Mouse (Mus musculus): ENCODE results near the gene Coro2b. TPM values are rescaled to one million over a fixed set of nuclear protein-coding genes. Genes with fewer than 3 reads are reported as not detected.

The Coro2b gene
- total RNA-seq, 2 experiments from 2014 or later, result 178 to 185 TPM

- H3K27ac ChIP-seq, result peak overlapping the region; percentile 56
- TF ChIP-seq CTCF (IDR thresholded peaks at IDR 0.05), result no peak
- no peak for DNase-seq (ENCODE audit: extremely low spot score in 1 of 2, low spot score in 2 of 2)
- no peak overlapping the region for H3K4me3 ChIP-seq
- intact Hi-C loops (cut with DNase I), result no loop called here
These were observed 67.7 kb downstream of the Coro2b start for GRCm38 (mm10) chr9:62469143-62469542.

GRCm38 (mm10) chr9:62467413-62467784 is 69.4 kb downstream of the Coro2b start:
- H3K27ac ChIP-seq, result no peak overlapping the region; the same call in 1 of the 2 replicates
- intact Hi-C loops (cut with DNase I), result no loop called here
- DNase-seq (ENCODE audit: extremely low spot score in 1 of 2, low spot score in 2 of 2), result no peak

GRCm38 (mm10) chr9:62466742-62467412 is 70.0 kb downstream of the Coro2b start:
- no peak overlapping the region; the same call in 1 of the 2 replicates for H3K27ac ChIP-seq
- intact Hi-C loops (cut with DNase I), result no loop called here
- no peak for DNase-seq (ENCODE audit: extremely low spot score in 1 of 2, low spot score in 2 of 2)
- H3K4me3 ChIP-seq, result no peak overlapping the region
- TF ChIP-seq CTCF (IDR thresholded peaks at IDR 0.05), result no peak

More at GRCm38 (mm10) chr9:62467413-62467784, 69.4 kb downstream of the Coro2b start:
- H3K4me3 ChIP-seq, result no peak overlapping the region
- no peak for TF ChIP-seq CTCF (IDR thresholded peaks at IDR 0.05)

DNA sequence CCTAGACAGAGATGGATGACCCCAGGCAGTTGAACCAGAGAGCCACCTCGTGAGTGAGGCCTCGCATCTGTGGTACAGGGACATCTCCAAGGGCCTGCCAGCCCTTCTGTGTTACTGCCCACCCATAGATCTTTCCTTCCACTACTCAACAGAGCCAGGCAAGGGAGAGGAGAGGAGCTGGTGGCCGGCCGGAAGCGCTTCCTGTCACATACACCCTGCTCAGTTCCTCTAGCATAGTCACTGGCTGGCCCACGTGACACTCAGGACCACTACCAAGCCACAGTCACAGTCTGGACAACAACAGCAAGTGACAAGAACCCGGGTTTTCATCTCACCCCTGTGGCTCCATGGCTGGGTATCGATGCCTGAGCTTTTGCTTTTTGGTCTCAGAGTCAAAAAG is 70.8 kb downstream of the Coro2b start:
- intact Hi-C loops (cut with DNase I), result no loop called here
- no peak for TF ChIP-seq CTCF (IDR thresholded peaks at IDR 0.05)
- DNase-seq (ENCODE audit: extremely low spot score in 1 of 2, low spot score in 2 of 2), result no peak
- Histone ChIP-seq H3K4me3 (no peak overlapping the region), H3K27ac (no peak overlapping the region)

GRCm38 (mm10) chr9:62464727-62465126 is 72.1 kb downstream of the Coro2b start:
- intact Hi-C loops (cut with DNase I), result no loop called here
- no peak for TF ChIP-seq CTCF (IDR thresholded peaks at IDR 0.05)
- Histone ChIP-seq H3K4me3 (no peak overlapping the region), H3K27ac (no peak overlapping the region)
- no peak for DNase-seq (ENCODE audit: extremely low spot score in 1 of 2, low spot score in 2 of 2)

- Histone ChIP-seq H3K27ac (no peak overlapping the region), H3K4me3 (no peak overlapping the region)
- no peak for DNase-seq (ENCODE audit: extremely low spot score in 1 of 2, low spot score in 2 of 2)
- intact Hi-C loops (cut with DNase I), result no loop called here
- no peak for TF ChIP-seq CTCF (IDR thresholded peaks at IDR 0.05)
These were observed 75.1 kb downstream of the Coro2b start for GRCm38 (mm10) chr9:62461766-62462165.

DNA sequence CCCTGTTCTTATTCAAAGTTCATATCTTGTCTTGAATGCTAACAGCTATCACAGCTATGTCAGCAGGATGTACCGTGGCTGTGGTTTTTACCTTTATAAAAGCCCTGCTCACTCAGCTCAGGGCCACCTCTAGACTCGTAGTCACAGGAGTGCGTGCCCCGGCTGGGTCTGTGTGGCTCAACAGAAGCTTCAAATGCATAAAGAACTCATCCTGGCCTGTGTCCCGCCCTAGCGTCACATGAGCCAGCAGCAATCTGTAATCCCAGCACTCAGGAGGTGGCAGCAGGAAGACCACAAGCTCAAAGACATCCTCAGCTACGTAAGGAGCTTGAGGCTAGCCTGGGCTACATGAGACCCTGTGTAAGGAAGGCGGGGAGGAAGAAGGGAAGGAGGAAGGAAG is 75.7 kb downstream of the Coro2b start:
- intact Hi-C loops (cut with DNase I), result no loop called here
- no peak for DNase-seq (ENCODE audit: extremely low spot score in 1 of 2, low spot score in 2 of 2)
- TF ChIP-seq CTCF (IDR thresholded peaks at IDR 0.05), result no peak
- Histone ChIP-seq H3K4me3 (no peak overlapping the region), H3K27ac (no peak overlapping the region)

- TF ChIP-seq CTCF (IDR thresholded peaks at IDR 0.05), result no peak
- Histone ChIP-seq H3K4me3 (no peak overlapping the region), H3K27ac (no peak overlapping the region)
- intact Hi-C loops (cut with DNase I), result no loop called here
- DNase-seq (ENCODE audit: extremely low spot score in 1 of 2, low spot score in 2 of 2), result no peak
These were observed 76.8 kb downstream of the Coro2b start for GRCm38 (mm10) chr9:62460086-62460485.

DNA sequence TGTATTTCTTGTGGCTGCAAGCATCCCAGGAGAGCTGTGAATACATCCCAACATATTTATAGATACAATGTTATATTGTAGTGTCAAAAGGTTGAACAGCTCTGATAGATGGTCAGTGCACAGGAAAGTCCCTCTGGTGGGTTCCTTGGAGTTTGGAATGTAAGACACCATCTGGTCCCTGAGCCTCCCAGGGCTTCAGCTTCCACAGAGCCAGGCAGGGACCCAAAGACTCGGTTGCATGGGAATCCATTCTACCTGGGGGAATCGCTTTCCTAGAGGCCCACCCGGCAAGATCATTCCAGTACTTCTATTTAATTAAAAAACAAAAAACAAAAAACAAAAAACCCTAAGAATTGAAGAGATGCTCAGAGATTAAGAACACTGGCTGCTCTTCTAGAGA is 78.4 kb downstream of the Coro2b start:
- intact Hi-C loops (cut with DNase I), result no loop called here
- no peak overlapping the region for H3K27ac ChIP-seq
- TF ChIP-seq CTCF (IDR thresholded peaks at IDR 0.05), result no peak
- no peak for DNase-seq (ENCODE audit: extremely low spot score in 1 of 2, low spot score in 2 of 2)
- H3K4me3 ChIP-seq, result no peak overlapping the region

- no peak for DNase-seq (ENCODE audit: extremely low spot score in 1 of 2, low spot score in 2 of 2)
- Histone ChIP-seq H3K4me3 (no peak overlapping the region), H3K27ac (peak overlapping the region; percentile 70)
- TF ChIP-seq CTCF (IDR thresholded peaks at IDR 0.05), result no peak
- intact Hi-C loops (cut with DNase I), result no loop called here
These were observed 80.8 kb downstream of the Coro2b start for GRCm38 (mm10) chr9:62456015-62456414.

DNA sequence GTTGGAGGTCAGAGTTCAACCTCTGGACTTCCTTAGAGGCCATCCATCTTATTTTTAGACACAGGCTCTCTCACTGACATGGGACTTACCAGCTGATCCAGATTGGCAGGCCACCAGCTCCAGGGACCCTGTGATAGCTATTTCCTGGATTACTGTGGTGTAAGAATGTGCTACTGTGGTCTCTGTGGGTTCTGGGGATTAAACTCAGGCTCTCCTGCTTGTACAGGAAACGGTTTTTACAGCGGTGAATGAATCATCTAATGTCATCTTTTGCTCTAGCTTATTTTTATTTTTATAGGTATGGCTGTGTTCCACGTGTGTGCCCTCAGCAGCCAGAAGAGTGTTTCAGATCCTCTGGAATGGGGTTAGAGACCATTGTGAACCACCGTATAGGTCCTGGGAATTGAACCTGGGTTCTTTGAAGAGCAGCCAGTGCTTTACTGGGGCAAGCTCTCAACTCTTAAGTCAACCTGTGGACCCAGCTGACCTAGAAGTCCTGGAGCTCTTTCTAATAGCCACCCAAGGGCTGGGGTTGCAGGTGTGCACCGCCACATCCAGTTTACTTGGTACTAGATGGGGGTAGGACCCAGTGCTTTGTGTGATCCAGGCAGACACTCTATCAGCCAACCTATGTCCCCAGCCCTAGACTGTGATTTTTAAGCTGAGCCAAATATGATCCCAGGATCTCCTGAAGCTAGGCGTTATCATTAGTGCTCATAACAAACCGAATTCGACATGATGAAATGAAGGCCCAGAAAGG is 81.5 kb downstream of the Coro2b start:
- no peak for TF ChIP-seq CTCF (IDR thresholded peaks at IDR 0.05)
- Histone ChIP-seq H3K4me3 (no peak overlapping the region), H3K27ac (peak overlapping the region; percentile 70)
- DNase-seq (ENCODE audit: extremely low spot score in 1 of 2, low spot score in 2 of 2), result no peak
- intact Hi-C loops (cut with DNase I), result no loop called here

DNA sequence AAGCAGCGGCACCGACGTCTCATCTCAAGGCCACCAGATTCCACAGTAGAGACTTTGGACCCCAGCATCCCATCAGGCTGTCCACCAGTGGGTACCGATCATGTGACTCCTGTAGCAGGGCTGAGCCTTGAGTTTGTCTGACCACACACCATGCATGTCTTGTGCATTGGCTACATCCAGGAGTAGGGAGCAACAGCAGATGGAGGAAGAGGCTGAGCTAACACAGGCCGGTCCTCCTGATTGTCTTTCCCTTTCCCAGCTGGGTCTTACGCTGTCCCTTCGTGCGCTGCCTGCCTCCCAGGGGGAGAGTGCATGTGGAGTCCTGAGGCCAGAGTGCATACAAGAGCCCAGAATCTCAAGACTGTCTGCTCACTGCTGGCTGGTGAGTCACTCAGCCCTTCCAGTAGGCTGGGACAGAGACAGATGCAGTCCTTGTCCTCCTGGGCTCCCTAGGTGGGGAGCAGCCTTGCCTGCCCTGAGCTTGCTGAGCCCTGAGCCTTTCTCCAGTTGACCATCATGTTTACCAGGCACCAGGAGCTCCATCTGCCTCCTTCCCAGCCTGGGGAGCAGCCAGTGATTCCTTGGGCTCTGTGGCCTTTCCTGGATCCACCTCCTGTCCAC is 84.4 kb downstream of the Coro2b start:
- no peak overlapping the region for H3K4me3 ChIP-seq
- intact Hi-C loops (cut with DNase I), result no loop called here
- no peak for DNase-seq (ENCODE audit: extremely low spot score in 1 of 2, low spot score in 2 of 2)
- H3K27ac ChIP-seq, result peak overlapping the region; percentile 87
- TF ChIP-seq CTCF (IDR thresholded peaks at IDR 0.05), result no peak
